Mouse (Mus musculus) retina, embryonic 14.5 days (tissue): ENCODE data around the gene Gm28047.
"Not testable (repeated sequence)": the region's sequence is repeated elsewhere in the genome, so short reads cannot be mapped to it uniquely, and the experiment has no call there.

Experiments used
- DNase-seq: peaks from one replicate; pipeline ENCODE4 v3.0.0-alpha.2; 2015; ENCODE audit warnings: low spot score

Gm28047 gene

GRCm38 (mm10) chr15:102619486-102619885 is 5.4 kb downstream of the Gm28047 start:
- no peak for DNase-seq

- DNase-seq = no peak
Measured at GRCm38 (mm10) chr15:102617654-102618053, 7.2 kb downstream of the Gm28047 start.

DNA sequence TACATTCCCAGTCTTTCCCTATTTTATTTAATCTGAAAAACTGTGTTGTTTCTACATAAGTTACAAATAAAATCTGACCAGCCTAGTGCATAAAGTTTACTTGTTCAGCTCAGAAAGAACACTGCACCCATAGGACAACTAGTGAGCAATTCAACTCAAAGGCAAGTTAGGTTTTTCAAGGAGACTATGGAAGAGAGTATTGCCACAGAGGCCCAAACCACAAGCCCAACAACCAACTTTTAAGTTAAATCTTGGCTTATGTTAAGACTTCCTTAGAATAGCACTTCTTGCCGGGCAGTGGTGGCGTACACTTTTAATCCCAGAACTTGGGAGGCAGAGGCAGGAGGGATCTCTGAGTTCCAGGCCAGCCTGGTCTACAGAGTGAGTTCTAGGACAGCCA is 8.7 kb downstream of the Gm28047 start:
- no peak for DNase-seq

- no peak for DNase-seq
Measured at GRCm38 (mm10) chr15:102614224-102614623, 10.6 kb downstream of the Gm28047 start.

DNA sequence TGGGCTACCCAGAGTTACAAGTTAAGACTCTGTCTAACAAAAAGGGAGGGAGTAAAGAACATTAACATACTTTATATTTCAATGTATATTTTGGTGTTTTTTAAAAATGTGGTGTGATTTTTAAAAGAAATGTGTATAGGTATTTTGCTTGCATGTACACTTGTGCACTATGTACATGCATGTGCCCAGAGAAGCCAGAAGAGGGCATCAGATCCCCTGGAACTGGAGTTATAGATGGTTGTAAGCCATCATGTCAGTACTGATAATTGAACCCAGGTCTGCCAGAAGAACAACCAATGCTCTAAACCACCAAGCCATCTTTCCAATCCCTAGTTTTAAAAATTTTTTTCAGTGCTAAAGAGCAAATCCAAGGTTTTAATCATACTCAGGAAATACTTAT is 11.9 kb downstream of the Gm28047 start:
- DNase-seq = no peak

DNA sequence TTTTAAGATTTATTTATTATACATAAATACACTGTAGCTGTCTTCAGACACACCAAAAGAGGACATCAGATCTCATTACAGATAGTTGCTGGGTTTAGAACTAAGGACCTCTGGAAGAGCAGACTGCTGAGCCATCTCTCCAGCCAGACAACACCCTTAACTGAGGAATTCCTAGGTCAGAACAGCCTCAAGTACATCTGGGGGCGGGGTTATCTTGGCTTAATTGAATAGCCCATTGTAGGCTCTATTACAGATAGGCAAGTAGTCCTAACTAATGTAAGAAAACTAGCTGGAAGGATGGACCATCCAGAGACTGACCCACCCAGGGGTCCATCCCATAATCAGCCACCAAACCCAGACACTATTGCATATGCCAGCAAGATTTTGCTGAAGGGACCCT is 16.3 kb downstream of the Gm28047 start:
- DNase-seq = not testable (repeated sequence)

DNA sequence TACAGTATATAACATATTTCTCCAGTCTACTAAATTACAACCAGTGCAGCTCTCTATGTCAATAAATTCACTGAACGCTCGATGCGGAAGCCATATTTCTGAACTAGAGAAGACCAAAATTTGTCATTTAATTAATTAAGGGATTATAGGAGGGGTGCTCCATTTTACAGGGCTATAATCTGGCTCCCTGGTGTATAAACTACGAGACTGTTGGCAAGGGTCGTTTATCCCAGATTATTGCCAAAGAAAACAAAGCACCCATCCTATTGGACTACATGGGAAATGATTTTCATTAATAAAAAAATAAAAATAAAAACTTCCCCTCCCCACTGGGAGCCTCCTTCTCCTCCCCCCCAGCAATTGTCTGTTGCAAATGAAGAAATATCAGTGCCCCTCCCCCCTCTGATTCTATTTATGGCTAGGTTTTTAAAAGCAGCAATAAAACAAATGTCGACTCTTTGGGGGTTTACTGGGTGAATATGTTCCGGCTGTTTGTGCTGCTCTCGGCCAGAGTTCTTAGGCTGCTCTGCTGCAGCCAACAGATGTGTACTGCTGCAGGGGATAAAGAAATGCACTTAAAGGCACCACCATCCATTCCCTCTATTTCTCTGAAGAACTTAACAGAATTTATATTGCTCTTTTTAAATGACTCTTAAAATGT is 30.7 kb downstream of the Gm28047 start:
- no peak for DNase-seq

GRCm38 (mm10) chr15:102592674-102593073 is 32.2 kb downstream of the Gm28047 start:
- DNase-seq = peak; percentile 16

DNA sequence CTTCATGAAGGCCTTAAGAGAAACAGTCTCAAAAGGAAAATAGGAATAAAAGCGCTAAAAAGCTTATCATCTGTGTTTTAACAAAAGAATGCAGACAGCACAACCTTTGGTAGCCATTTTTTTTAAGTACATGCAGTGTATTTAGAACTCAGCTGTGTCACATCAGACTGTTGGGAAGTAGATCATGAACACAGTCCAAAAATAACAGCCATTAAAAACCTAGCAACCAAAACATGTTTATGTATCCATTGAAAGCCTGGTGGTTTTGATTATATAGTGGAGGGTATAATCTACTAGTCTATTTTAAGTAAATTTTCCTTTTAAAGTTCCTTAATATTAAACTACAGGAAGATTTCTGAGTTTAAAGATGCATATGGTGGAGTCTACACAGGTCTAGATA is 34.3 kb downstream of the Gm28047 start:
- DNase-seq = no peak

GRCm38 (mm10) chr15:102589826-102590225 is 35.0 kb downstream of the Gm28047 start:
- no peak for DNase-seq

DNA sequence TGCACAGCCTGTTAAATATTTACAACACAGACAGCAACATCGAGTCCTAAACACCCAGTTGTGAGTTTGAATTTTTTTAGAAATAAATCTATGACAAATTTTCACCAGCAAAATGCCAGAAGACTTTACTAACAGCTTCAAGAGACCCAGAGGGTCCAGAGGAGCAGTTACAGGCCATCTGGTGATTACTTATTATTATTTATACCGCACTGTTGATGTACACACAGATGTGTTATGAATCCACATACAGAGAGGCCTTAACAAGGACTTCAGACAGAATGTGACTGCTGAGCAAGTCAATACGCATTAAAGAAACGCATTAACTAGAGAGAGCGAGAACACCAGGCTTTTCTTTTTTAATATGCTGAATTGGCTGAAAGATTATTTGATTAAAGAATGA is 39.4 kb downstream of the Gm28047 start:
- no peak for DNase-seq

DNA sequence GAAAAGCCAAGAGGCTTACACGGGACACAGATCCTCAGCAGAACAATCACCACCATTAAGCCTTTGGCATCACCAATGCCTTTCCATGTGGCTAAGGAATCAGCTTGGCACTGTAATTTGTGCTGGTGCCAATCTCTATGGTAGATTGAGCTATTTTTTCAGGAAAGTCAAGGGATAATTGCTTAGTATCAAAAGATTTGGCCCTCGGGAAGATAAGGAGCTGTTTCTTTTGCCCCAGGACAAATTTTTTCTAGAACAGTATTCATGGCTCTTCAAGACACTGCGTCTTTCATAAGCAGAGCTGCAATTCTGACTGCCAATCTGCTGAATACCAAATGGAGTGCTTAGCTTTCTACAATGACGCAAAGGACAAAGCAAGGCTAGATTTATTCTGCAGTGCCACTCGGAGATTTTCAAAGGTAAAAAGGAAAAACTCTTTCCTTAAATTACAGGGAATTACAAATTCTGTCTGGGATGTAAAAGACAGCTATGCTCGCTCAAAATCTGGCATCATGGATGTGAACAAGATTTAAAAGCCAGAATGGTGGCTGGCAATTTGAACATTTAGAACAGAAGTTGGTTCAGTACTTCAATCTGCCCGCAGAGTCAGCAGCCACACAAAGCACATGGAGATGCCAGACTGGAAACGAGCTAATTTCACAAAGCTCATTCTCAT is 41.0 kb downstream of the Gm28047 start:
- no peak for DNase-seq

- DNase-seq = no peak
Measured at GRCm38 (mm10) chr15:102581205-102581604, 43.7 kb downstream of the Gm28047 start.

DNA sequence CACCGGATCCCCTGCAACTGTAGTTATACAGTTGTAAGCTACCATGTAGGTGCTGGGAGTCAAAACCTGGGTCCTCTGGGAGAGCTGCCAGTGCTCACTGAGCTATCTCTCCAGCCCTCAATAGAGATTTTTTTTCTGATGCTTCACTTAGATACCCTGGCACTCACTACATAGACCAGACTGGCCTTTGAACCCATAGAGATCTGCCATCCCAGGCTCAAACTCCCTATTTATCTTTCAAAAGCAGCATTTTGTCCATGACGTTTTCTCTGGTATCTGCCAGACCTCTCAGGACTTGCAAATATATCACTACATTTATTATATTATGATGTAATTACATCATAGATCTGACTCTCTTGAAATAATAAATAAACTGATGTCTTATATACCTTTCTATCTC is 46.5 kb downstream of the Gm28047 start:
- DNase-seq = no peak

GRCm38 (mm10) chr15:102576972-102577371 is 47.9 kb downstream of the Gm28047 start:
- DNase-seq = no peak

DNA sequence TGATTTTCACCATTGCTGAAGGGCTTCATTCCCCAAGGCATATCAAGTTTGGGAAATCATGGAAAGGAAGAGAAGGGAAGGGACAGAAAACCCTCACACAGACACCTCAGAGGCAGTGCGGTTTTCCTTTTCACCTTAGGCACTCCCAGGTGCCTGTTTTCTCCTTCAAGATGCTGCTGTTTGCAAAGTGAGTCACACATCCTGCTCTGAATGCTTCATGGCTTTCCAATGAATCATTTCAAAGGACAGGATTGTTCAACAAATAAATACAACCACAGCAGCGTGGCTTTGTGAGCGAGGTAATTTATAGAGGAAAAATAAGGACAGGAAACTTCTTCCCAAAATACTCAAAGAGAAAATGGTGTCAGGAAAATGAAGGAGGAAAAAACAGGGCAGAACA is 52.8 kb downstream of the Gm28047 start:
- DNase-seq = no peak

DNA sequence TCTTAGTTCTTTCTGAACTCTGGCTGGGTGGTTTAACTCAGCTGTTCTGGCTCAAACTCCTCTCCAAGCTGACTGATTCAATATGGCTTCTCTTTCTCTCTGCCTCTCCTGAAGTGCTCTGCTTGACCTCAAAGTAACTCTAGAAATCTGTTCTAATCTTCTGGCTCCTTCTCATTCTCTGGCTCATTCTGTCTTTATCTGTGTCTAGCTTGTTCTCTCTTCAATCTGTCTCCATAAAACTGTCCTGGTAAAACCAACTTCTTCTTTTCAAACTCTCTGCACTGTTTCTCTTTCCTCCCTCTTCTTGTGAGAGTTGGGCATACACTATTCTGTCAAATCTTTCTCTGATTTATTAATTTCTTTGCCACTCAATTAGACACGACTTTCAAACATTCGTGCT is 57.0 kb downstream of the Gm28047 start:
- DNase-seq = no peak

GRCm38 (mm10) chr15:102563681-102564080 is 61.2 kb downstream of the Gm28047 start:
- DNase-seq = no peak

DNA sequence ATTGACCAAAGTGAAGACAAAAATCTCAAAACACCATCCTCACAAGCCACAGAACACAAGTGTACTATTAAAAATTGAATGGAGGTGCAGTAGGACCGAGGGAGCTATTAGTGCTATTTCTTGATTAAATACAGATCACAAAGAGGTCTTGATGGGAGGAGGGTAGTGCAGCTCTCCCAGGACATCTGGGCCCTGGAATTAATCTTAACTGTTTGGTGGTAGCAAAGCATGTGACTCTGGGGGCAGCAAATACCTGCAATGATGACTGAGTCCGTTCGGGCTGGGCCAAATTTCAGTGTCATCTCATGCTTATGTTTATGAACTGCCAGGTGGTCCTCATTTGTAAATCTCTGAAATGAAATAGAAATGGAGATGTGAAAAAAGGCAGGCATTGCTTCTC is 61.8 kb downstream of the Gm28047 start:
- DNase-seq = no peak

GRCm38 (mm10) chr15:102562491-102562890 is 62.4 kb downstream of the Gm28047 start:
- no peak for DNase-seq

- DNase-seq = no peak
Measured at GRCm38 (mm10) chr15:102557580-102557979, 67.3 kb downstream of the Gm28047 start.

GRCm38 (mm10) chr15:102555581-102555980 is 69.3 kb downstream of the Gm28047 start:
- DNase-seq = no peak

DNA sequence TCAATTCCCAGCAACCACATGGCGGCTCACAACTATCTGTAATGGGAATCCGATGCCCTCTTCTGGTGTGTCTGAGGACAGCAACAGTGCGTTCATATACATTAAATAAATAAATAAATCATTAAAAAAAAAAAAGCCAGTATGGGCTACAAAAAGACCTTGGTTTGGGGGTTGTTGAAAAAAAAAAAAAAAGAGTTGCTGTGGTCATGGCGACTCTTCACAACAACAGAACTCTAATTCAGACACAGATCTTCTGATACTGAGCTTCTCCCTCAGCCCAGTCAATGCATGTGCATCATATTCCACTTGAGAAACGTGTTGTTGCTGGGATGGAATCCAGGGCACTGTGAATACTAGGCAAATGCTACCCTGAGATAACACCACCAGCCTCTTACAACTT is 72.3 kb downstream of the Gm28047 start:
- no peak for DNase-seq

- no peak for DNase-seq
Measured at GRCm38 (mm10) chr15:102547478-102547877, 77.4 kb downstream of the Gm28047 start.
